Mouse (Mus musculus): ENCODE measurements around the gene Icmt. TPM values are rescaled to one million over a fixed set of nuclear protein-coding genes. Genes with fewer than 3 reads are reported as not detected.

Gene Icmt
- 26.8 and 27.6 TPM in 2 replicates for polyA plus RNA-seq (2016; fragmentation: Nextera tagmentation; extraction: Ambion mirVana)

DNA sequence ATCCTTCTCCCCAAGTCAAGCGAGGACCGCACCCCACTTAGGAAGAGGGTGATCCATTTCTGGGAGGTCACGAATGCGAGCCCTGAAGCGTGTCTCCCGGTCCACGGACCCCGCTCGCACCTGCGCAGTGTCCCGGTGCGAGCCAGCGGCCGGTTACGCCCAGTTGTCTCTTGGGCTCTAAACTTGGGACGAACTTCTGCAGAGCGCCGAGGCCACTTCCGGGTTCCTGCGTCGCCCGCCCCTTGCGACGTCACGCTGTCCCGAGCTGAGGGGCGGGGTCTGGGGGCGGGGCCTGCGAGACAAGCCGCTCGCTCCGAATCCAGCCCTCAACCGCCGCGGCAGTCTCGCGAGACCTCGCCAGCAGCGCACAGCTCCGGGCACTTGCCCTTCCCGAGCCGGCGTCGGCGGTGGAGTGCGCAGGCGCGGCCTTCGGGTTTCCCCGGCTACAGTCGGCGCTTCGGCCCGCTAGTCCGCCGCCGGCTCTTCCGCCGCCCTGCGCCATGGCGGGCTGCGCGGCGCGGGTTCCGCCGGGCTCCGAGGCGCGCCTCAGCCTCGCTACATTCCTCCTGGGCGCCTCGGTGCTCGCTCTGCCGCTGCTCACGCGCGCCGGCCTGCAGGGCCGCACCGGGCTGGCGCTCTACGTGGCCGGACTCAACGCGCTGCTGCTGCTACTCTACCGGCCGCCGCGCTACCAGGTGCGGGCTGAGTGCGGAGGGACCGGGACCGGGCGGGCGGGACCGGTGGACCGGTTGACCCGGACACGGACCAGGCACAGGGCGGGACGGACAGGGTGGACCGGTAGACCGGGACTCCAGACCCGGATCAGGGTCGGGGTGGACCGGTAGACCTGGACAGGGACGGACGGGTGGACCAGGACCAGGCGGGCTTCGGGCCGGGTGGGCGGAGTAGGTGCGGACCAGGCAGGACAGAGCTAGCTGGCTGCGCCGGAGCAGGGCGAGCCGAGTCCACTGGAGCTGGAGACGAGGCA, at the start of gene Icmt:
Gene Icmt, plus strand, starts transcription at position 354 of the 988 bp plus-strand sequence.
- H3K4me1 ChIP-seq: peaks cover 60% of the 10 kb centered on the region
- no peaks in the 10 kb centered on the region for H3K9me3 ChIP-seq (replicated peaks)
- peak; percentile 100 for DNase-seq (ENCODE audit: low spot score)
- H3K27me3 ChIP-seq (ENCODE audit: low read depth, poor library complexity, severe bottlenecking): peaks cover 49% of the 10 kb centered on the region
- H3K36me3 ChIP-seq: peaks cover 29% of the 10 kb centered on the region
- H3K4me3 ChIP-seq: peak within 1 kb of the TSS; percentile 99
- H3K27ac ChIP-seq (replicated peaks): peak within 1 kb of the TSS; percentile 91
- WGBS: under 1% methylated on average over 119 of the region's 119 CpGs

- WGBS: 91% methylated on average over 6 of the region's 6 CpGs
- H3K36me3 ChIP-seq: peaks cover 15% of the 10 kb centered on the region; the same call in 1 of the 2 replicates
- DNase-seq (ENCODE audit: low spot score): no peak
- no peak overlapping the region for H3K4me3 ChIP-seq
- H3K27ac ChIP-seq (replicated peaks): no peak overlapping the region
- H3K4me1 ChIP-seq: peaks cover 13% of the 10 kb centered on the region; the same call in 1 of the 2 replicates
- H3K9me3 ChIP-seq (replicated peaks): no peaks in the 10 kb centered on the region
- H3K27me3 ChIP-seq (ENCODE audit: low read depth, poor library complexity, severe bottlenecking): no peaks in the 10 kb centered on the region
These were observed 46.4 kb upstream of the Icmt start for GRCm38 (mm10) chr4:152250615-152251014.

DNA sequence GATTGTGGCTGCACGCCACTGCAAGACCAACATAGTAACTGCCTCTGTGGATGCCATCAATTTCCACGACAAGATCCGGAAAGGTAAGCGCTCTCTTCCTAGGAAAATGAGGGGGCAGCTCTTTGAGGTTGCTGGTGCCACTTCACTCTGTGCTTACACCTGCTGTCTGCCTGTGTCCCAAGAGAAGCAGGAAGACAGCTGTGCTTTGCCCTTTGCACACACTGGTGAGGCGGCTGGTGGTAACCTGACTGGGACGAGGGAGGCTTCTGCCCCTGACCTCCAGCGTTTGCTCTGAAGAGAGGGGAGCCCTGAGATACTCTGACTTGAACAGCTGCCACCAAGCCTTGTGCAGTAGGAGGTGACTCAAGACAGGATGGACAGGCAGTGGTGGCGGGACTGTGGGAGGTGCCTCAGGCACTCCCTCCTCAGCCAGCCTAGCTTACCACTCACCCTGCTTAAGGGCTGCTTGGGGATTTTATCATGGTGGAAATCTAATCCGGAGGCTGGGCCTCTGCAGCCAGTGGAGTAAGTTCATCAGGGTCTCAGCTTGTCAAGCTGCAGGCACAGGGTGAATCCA, 43.8 kb upstream of the Icmt start:
- no peak for DNase-seq (ENCODE audit: low spot score)
- peaks cover 15% of the 10 kb centered on the region; the same call in 1 of the 2 replicates for H3K36me3 ChIP-seq
- no peaks in the 10 kb centered on the region for H3K9me3 ChIP-seq (replicated peaks)
- no peak overlapping the region for H3K27ac ChIP-seq (replicated peaks)
- WGBS: 79% methylated on average over 9 of the region's 9 CpGs
- H3K4me1 ChIP-seq: peaks cover 13% of the 10 kb centered on the region; the same call in 1 of the 2 replicates
- H3K4me3 ChIP-seq: no peak overlapping the region
- H3K27me3 ChIP-seq (ENCODE audit: low read depth, poor library complexity, severe bottlenecking): no peaks in the 10 kb centered on the region

DNA sequence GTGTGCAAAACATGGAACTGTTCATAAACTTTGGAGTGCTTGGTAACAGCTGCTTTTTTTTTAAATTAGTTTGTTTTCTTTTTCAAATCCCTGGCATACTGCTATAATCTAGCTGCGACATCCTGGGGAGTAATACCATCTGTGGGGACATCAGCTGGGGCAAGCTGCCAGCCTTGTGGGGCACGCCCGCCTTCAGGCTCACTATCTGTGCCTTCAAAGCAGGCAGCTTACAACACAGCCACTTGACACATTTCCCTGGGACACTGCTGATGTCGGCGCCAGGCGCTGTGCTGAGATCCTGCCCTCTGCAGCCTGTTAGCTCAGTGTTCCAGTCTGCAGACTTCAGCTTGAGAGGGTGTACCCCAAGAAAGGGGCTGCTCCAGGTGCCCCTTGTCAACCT, 40.0 kb upstream of the Icmt start:
- DNase-seq (ENCODE audit: low spot score): no peak
- Histone ChIP-seq H3K4me1 (peaks cover 23% of the 10 kb centered on the region), H3K9me3 (replicated peaks) (no peaks in the 10 kb centered on the region), H3K27me3 (ENCODE audit: low read depth, poor library complexity, severe bottlenecking) (no peaks in the 10 kb centered on the region), H3K27ac (replicated peaks) (no peak overlapping the region), H3K36me3 (peaks cover 30% of the 10 kb centered on the region), H3K4me3 (no peak overlapping the region)
- 79% methylated on average over 6 of the region's 6 CpGs for WGBS

- H3K4me3 ChIP-seq: no peak overlapping the region
- DNase-seq (ENCODE audit: low spot score): no peak
- H3K9me3 ChIP-seq (replicated peaks): no peaks in the 10 kb centered on the region
- no peaks in the 10 kb centered on the region for H3K27me3 ChIP-seq (ENCODE audit: low read depth, poor library complexity, severe bottlenecking)
- H3K27ac ChIP-seq (replicated peaks): no peak overlapping the region
- H3K36me3 ChIP-seq: peaks cover 25% of the 10 kb centered on the region
- 90% methylated on average over 8 of the region's 8 CpGs for whole genome bisulfite sequencing
- H3K4me1 ChIP-seq: peaks cover 38% of the 10 kb centered on the region
These were observed 36.6 kb upstream of the Icmt start for GRCm38 (mm10) chr4:152260451-152260850.

DNA sequence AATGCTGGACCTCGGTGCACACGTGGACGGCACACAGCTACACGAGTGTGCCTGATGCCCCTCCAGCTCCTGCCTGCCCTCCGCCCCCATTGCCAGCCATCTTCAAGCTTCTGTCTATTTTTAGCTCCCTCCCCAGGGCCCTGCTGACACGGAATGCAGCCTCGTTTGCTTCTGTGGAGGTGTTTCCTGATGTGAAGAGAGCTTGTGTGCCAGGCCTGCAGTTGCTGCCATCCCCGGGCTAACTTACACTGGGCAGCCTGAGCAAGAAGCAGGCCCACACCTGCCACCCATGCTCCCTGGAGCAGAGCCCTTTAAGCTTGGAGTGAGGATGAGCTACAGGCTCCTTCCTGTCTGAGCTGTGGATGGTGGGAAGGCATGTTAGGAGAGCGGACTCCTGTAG, 34.8 kb upstream of the Icmt start:
- DNase-seq (ENCODE audit: low spot score): no peak
- H3K36me3 ChIP-seq: peaks cover 25% of the 10 kb centered on the region
- peaks cover 46% of the 10 kb centered on the region for H3K4me1 ChIP-seq
- H3K9me3 ChIP-seq (replicated peaks): no peaks in the 10 kb centered on the region
- H3K4me3 ChIP-seq: no peak overlapping the region
- H3K27ac ChIP-seq (replicated peaks): no peak overlapping the region
- H3K27me3 ChIP-seq (ENCODE audit: low read depth, poor library complexity, severe bottlenecking): no peaks in the 10 kb centered on the region
- WGBS: 69% methylated on average over 9 of the region's 9 CpGs

GRCm38 (mm10) chr4:152263089-152263488, 33.9 kb upstream of the Icmt start:
- H3K4me1 ChIP-seq: peaks cover 49% of the 10 kb centered on the region
- WGBS: 67% methylated on average over 9 of the region's 9 CpGs
- peaks cover 30% of the 10 kb centered on the region for H3K36me3 ChIP-seq
- DNase-seq (ENCODE audit: low spot score): no peak
- peak overlapping the region; percentile 17; the same call in 1 of the 2 replicates for H3K27ac ChIP-seq (replicated peaks)
- H3K9me3 ChIP-seq (replicated peaks): no peaks in the 10 kb centered on the region
- H3K27me3 ChIP-seq (ENCODE audit: low read depth, poor library complexity, severe bottlenecking): no peaks in the 10 kb centered on the region
- H3K4me3 ChIP-seq: no peak overlapping the region

DNA sequence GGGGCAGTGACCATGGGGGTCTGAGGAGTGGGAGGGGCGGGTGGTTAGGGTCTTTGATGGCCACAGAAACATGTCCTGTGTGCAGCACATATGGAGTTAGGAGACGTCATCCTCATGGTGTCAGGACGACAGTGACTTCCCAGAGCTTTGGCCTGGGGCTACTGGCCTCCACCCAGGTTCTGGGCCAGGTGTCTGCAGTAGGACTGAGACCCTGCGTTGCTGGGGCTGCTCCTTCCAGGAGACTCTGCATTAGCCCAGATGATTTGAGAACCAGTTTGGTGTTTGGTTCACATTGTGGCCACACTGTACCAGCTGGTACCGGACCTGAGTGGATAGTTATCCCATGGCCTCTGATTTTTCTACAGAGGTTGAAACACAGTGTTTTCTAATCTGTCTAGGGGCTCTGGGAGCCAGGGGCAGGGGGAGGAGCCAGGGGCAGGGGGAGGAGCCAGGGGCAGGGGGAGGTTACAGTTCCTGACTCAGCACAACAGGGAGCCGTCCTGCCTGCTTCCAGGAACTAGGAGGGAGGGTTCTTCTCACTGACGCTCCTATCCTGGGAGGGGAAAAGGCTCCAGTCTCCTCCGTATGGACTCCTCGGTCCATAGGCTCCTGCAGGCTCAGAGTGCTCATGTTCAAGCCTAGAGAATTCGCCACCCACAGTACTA, 33.4 kb upstream of the Icmt start:
- H3K9me3 ChIP-seq (replicated peaks): no peaks in the 10 kb centered on the region
- DNase-seq (ENCODE audit: low spot score): peak; percentile 55
- H3K27ac ChIP-seq (replicated peaks): peak overlapping the region; percentile 50
- peaks cover 52% of the 10 kb centered on the region for H3K4me1 ChIP-seq
- 31% methylated on average over 10 of the region's 10 CpGs for WGBS
- H3K27me3 ChIP-seq (ENCODE audit: low read depth, poor library complexity, severe bottlenecking): no peaks in the 10 kb centered on the region
- peaks cover 33% of the 10 kb centered on the region for H3K36me3 ChIP-seq
- H3K4me3 ChIP-seq: no peak overlapping the region; the same call in 1 of the 2 replicates

DNA sequence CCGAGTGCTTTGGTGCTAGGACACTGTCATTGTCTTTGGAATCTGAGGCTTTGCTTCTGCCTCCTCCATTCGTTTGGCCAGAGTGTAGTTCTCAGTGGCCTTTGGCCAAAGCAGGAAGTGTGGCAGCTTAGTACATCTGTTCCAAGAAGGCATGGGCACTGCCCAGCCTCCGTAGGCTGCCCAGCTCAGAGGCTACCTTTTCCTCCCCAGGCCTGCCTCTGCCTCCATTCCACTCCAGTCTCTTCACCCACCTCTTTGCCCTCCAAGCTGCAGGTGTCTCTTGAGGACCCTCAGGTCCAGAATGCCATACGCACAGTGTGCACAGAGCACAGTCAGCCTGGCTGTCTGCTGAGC, 32.9 kb upstream of the Icmt start:
- H3K27me3 ChIP-seq (ENCODE audit: low read depth, poor library complexity, severe bottlenecking): no peaks in the 10 kb centered on the region; the same call in 1 of the 2 replicates
- H3K9me3 ChIP-seq (replicated peaks): no peaks in the 10 kb centered on the region
- H3K27ac ChIP-seq (replicated peaks): peak overlapping the region; percentile 50
- no peak overlapping the region; the same call in 1 of the 2 replicates for H3K4me3 ChIP-seq
- H3K4me1 ChIP-seq: peaks cover 56% of the 10 kb centered on the region
- DNase-seq (ENCODE audit: low spot score): no peak
- WGBS: 53% methylated on average over 4 of the region's 4 CpGs
- H3K36me3 ChIP-seq: peaks cover 33% of the 10 kb centered on the region

DNA sequence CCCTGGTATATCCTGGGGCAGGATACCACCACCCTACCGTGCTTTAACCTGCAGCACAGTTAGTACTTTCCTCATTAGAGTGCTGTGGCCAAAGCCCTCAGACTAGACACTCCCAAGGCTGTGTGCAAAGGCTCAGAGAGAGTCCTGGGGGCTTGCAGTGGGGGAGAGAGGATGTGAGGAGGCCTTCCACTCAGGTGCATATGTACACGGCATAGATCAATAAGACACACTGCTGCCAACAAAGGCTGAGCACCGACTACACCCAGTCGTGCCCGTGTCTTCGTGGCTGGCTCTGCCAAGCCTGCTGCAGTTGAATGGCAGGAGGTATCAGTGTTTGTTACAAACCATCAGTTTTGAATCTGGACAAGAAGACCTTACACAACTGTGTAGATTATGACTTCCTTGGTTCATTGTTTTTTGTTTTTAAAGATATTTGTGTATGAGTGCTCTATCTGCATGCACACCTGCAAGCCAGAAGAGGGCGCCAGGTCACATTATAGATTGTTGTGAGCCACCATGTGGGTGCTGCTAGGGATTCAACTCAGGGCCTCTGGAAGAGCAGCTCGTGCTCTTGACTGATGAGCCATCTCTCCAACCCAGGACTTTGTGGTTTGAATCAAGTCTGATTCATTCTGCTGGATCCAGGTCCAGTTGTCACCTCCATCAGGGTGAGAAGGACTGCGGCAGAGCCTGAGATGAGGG, 32.0 kb upstream of the Icmt start:
- H3K4me1 ChIP-seq: peaks cover 60% of the 10 kb centered on the region
- DNase-seq (ENCODE audit: low spot score): no peak
- 91% methylated on average over 9 of the region's 9 CpGs for WGBS
- no peak overlapping the region for H3K4me3 ChIP-seq
- no peaks in the 10 kb centered on the region for H3K9me3 ChIP-seq (replicated peaks)
- H3K27me3 ChIP-seq (ENCODE audit: low read depth, poor library complexity, severe bottlenecking): no peaks in the 10 kb centered on the region; the same call in 1 of the 2 replicates
- no peak overlapping the region for H3K27ac ChIP-seq (replicated peaks)
- peaks cover 27% of the 10 kb centered on the region for H3K36me3 ChIP-seq

DNA sequence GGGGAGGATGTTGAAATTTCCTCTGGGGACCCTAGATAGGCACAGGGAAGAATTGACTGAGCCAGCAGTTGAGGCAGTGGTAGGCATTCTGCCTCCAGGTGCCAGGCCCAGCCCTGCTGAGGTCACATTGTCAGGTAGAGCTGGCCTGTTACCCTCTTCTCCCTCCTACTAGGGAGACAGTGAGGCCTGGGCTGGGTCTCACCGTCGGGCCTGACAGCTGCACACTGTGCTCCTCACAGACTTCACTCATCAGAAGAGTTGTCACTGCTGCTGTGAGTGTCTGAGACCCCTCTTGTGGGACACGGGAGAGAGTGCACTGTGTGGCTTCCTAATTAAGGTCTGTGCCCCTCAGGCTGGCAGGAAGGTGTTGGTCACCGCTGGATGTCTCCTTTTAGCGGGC, 31.2 kb upstream of the Icmt start:
- Histone ChIP-seq H3K4me3 (no peak overlapping the region), H3K27ac (replicated peaks) (no peak overlapping the region), H3K4me1 (peaks cover 60% of the 10 kb centered on the region), H3K36me3 (peaks cover 20% of the 10 kb centered on the region), H3K27me3 (ENCODE audit: low read depth, poor library complexity, severe bottlenecking) (peaks cover 5% of the 10 kb centered on the region; the same call in 1 of the 2 replicates), H3K9me3 (replicated peaks) (no peaks in the 10 kb centered on the region)
- WGBS: 79% methylated on average over 5 of the region's 5 CpGs
- DNase-seq (ENCODE audit: low spot score): no peak
